Mouse (Mus musculus) testis, postnatal 10 days (tissue): ENCODE results near the gene Gm47985.
"Not testable (repeated sequence)": the region's sequence is repeated elsewhere in the genome, so short reads cannot be mapped to it uniquely, and the experiment has no call there.

Experiments used
- DNase-seq: peaks from one replicate; pipeline ENCODE4 v3.0.0; 2021; ENCODE audit warnings: low spot score

Gm47985 gene

DNA sequence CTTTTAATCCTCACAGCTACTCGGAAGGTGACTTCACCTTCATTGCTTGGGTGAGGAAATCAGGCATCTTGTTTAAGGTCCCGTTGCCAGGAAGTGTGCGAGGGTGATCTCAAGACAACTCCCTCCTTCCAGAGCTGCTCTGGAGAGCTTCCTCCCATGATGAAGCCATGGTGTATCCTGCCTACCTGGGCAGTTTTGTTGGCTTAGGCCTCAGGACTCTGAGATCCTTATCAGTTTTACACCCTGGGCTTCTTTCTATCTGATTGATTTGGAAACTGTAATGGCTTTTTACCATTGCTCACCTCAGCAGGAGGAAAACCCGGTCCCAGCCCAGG, 4.4 kb upstream of the Gm47985 start:
- no peak for DNase-seq

- DNase-seq, result no peak
These were observed 3.7 kb upstream of the Gm47985 start for GRCm38 (mm10) chr1:151178505-151179083.

- DNase-seq, result no peak
These were observed 2.2 kb upstream of the Gm47985 start for GRCm38 (mm10) chr1:151180167-151180566.

DNA sequence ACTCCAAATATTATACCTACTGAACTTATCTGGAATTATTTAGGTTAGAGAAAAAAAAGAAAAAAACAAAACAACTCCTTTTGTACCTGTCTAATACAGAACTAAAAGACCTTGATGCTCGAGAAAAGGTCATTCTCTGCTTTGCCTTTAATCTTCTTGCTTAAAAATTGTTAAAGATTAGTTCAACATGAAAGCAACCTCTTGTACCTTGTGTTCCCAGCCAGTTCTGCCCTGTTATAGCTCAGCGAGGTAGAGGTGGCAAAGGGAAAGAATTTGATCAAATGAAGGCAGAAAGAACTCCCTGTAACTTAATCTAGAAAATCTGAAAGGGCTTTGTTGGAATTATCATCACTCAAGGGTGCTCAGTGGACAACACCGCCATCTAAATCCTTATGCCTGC, 3.8 kb downstream of the Gm47985 start:
- DNase-seq, result not testable (repeated sequence)

DNA sequence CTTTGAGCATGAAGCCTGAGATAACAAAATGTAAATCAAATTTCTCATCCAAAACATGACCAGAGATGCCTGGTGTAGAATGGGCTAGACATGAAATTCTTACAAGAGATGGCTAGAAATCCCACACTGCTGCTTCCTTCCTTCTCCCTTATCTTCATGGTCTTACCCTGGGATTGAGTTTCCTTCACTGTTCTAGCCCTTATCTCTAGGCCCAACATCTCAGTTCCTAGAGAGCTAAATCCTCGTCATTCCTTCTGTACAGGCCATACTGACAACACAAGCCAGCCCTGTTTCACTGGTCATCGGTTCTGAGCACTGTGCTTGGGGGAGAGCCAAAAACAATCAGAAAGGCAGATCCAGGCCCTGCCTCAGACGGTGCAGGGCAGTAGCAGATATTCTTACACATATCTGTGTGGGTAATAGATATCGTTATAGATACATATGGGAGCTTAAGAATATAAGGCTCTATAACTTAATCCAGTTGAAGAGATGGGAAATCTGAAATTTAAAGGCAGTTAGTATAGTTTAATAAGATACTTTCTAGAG, 4.6 kb downstream of the Gm47985 start:
- not testable (repeated sequence) for DNase-seq

GRCm38 (mm10) chr1:151188469-151188868, 6.1 kb downstream of the Gm47985 start:
- no peak for DNase-seq

DNA sequence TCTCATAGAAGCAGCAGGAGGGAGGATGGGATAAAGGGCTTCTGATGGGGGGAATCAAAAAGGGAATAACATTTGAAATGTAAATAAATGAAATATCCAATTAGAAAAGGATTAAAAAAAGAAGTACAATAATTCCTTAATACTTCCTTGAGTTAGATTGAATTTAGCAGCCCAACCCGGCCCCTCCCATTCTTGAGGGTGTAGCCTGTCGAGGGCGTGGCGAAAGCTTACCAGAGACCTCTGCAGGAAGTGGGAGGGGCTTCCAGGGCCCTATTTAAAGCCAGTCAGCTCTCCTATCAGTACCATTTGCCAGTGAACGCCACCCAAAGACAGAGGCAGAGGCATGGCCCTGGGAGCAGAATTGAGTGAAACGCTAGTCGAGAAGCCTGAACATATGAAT, 9.7 kb downstream of the Gm47985 start, which contains the start of gene Gm8947:
Gene Gm8947, plus strand, starts transcription at position 302 of the 400 bp plus-strand sequence.
- DNase-seq, result not testable (repeated sequence)

DNA sequence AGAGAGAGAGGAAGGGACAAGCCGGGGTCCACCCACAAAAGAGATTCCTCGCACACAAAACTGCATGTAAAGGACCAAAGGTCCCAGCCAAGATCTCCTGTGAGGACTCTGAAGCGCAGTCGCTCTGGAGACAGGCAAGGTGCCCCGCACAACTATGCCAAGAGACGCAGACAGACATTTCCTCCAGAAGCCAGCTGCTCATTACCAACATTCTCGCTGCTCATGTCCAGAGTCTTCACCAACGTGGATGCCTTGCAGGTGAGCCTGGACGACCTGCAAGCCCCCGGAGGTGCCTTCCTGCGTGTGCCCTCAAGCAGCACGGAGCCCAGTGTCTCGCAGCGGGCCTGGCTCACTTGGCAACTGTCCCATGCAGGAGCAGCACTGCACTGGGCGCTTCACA, 10.4 kb downstream of the Gm47985 start:
- DNase-seq, result not testable (repeated sequence)

DNA sequence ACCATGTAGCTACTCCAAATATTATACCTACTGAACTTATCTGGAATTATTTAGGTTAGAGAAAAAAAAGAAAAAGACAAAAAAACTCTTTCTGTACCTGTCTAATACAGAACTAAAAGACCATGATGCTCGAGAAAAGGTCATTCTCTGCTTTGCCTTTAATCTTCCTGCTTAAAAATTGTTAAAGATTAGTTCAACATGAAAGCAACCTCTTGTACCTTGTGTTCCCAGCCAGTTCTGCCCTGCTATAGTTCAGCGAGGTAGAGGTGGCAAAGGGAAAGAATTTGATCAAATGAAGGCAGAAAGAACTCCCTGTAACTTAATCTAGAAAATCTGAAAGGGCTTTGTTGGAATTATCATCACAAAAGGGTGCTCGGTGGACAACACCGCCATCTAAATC, 13.6 kb downstream of the Gm47985 start:
- DNase-seq, result not testable (repeated sequence)

DNA sequence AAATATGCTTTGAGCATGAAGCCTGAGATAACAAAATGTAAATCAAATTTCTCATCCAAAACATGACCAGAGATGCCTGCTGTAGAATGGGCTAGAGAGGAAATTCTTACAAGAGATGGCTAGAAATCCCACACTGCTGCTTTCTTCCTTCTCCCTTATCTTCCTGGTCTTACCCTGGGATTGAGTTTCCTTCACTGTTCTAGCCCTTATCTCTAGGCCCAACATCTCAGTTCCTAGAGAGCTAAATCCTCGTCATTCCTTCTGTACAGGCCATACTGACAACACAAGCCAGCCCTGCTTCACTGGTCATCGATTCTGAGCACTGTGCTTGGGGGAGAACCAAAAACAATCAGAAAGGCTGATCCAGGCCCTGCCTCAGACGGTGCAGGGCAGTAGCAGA, 14.4 kb downstream of the Gm47985 start:
- DNase-seq, result not testable (repeated sequence)

DNA sequence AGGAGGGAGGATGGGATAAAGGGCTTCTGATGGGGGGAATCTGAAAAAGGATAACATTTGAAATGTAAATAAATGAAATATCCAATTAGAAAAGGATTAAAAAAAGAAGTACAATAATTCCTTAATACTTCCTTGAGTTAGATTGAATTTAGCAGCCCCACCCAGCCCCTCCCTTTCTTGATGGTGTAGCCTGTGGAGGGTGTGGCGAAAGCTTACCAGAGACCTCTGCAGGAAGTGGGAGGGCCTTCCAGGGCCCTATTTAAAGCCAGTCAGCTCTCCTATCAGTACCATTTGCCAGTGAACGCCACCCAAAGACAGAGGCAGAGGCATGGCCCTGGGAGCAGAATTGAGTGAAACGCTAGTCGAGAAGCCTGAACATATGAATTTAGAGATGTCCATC, 15.8 kb downstream of the Gm47985 start, which contains the start of gene Gm47995:
Gene Gm47995, plus strand, starts transcription at position 329 of the 400 bp plus-strand sequence.
- DNase-seq, result not testable (repeated sequence)

DNA sequence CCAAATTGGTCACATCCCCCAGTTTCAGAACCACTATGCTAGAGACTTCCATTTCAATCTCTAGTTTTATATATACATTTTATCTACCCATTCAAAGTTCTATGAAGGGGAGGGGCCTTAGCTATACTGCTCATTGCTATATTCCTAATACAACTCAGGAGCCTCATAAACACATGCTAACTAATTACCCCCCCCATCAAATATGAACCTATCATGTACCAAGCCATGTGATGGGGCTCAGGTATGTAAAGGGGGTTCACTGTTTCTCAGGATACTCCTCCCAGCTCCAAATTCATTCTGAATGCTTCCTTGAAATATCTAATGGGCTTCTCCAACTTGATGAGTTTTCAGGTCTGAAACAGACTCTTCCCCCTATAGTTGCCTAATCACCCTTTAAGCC, 18.3 kb downstream of the Gm47985 start:
- DNase-seq, result not testable (repeated sequence)

GRCm38 (mm10) chr1:151202771-151203170, 20.4 kb downstream of the Gm47985 start:
- not testable (repeated sequence) for DNase-seq

GRCm38 (mm10) chr1:151203818-151204217, 21.5 kb downstream of the Gm47985 start, which contains the start of gene 3110040M04Rik:
TSS of gene 3110040M04Rik (plus strand) at chr1:151204121.
- DNase-seq, result not testable (repeated sequence)

DNA sequence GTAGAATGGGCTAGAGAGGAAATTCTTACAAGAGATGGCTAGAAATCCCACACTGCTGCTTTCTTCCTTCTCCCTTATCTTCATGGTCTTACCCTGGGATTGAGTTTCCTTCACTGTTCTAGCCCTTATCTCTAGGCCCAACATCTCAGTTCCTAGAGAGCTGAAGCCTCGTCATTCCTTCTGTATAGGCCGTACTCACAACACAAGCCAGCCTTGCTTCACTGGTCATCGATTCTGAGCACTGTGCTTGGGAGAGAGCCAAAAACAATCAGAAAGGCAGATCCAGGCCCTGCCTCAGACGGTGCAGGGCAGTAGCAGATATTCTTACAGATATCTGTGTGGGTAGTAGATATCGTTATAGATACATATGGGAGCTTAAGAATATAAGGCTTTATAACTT, 26.2 kb downstream of the Gm47985 start:
- DNase-seq, result not testable (repeated sequence)

DNA sequence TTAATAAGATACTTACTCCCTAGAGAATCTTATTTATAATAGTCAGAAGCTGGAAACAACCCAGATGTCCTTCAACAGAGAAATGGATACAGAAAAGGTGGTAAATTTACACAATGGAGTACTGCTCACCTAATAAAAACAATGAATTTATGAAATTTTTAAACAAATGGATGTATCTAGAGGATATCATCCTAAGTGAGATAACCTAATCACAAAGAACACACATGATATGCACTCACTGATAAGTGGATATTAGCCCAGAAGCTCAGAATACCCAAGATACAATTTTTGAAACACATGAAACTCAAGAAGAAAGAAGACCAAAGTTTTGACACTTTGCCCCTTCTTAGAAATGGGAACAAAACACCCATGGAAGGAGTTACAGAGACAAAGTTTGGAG, 26.6 kb downstream of the Gm47985 start:
- not testable (repeated sequence) for DNase-seq

DNA sequence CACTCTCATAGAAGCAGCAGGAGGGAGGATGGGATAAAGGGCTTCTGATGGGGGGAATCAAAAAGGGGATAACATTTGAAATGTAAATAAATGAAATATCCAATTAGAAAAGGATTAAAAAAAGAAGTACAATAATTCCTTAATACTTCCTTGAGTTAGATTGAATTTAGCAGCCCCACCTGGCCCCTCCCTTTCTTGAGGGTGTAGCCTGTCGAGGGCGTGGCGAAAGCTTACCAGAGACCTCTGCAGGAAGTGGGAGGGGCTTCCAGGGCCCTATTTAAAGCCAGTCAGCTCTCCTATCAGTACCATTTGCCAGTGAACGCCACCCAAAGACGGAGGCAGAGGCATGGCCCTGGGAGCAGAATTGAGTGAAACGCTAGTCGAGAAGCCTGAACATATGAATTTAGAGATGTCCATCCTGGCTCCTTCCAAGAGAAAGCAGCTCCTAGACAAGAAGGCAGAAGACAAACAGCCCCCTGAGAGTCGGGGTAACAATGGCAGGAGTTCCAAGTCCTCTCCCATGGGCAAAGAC, 27.6 kb downstream of the Gm47985 start, which contains the start of gene Gm47996:
Gene Gm47996, plus strand, starts transcription at position 308 of the 532 bp plus-strand sequence.
- DNase-seq, result not testable (repeated sequence)

- DNase-seq, result not testable (repeated sequence)
These were observed 29.3 kb downstream of the Gm47985 start for GRCm38 (mm10) chr1:151211666-151212065.

DNA sequence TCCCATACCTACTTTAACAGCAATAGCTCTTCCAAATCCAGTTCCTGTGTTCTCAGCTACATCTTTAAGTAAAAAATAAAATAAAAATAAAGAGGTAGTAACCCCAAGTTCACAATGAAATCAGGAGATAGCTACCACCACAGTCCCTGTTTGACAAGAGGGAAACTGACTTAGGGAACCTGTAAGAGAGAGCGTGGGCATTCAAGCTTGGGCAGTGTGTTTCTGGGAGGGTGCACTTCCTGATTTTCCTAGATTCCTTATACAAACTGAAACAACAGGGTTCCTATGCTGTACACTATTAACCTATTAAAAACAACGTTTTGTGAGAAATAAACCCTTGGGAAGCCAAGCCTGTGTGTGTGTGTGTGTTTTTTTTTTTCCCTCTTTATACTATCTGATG, 32.5 kb downstream of the Gm47985 start:
- DNase-seq, result no peak

- DNase-seq, result no peak
These were observed 33.6 kb downstream of the Gm47985 start for GRCm38 (mm10) chr1:151215985-151216384.

- DNase-seq, result no peak
These were observed 34.1 kb downstream of the Gm47985 start for GRCm38 (mm10) chr1:151216417-151216816.

DNA sequence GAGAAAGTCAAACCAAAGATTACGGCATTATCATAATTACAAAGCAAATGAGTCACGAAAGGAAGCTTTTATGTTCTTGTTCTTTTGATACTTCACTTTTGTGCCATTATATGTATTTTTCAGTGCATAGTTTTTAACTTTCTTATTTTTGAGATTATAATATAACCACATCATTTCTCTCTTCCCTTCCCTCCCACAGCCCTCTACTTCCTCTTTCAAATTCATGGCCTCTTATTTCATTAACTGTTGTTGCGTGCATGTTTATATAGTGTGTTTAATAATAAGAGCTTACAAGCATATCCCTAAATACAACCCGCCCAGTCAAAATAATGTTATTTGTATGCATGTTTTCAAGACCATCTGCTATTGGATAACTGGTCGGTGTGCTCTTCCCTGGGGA, 36.7 kb downstream of the Gm47985 start:
- DNase-seq, result no peak

- no peak for DNase-seq
These were observed 37.8 kb downstream of the Gm47985 start for GRCm38 (mm10) chr1:151220098-151220497.
